Mouse (Mus musculus): ENCODE measurements around the gene Slc38a10. TPM values are rescaled to one million over a fixed set of nuclear protein-coding genes. Genes with fewer than 3 reads are reported as not detected.

Gene Slc38a10
- polyA plus RNA-seq, 1 experiment from 2014 or later = 78.8 TPM

DNA sequence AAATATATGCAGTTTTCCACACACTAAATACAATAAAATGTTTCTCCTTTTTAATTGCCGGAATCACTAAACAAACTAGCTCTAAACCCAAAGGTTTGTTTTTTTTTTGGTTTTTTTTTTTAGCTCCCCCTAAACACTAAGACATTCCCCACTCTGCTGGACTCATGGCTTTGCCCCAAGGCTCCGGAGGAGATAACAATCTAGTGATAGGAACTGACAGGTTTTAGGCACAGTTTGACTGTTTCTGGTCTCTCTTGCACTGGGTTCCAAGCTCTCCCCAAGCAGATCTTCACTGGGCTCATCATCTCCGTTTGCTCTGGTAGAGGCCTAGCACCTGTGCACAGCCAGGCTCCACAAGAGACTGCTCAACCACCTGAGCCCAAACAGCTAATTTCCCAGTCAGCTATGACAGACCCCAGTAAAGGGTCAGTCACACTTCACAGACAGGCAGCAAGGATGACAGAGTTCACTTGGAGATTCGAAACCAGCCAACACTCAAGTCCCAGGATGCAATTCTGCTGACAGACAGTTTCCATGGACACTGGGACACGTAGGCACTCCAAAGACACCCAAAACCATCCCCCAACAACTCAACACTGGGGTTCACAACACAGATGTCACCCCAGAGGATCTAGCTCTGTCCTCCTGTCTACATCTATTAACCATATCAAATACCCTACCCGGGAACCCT is 1.5 kb downstream of the Slc38a10 start:
- no peak for ATAC-seq (ENCODE audit: low read depth)
- peak overlapping the region; percentile 88 for H3K4me3 ChIP-seq (ENCODE audit: low read depth, low read length)
- peak overlapping the region; percentile 83; the same call in 1 of the 2 replicates for H3K27ac ChIP-seq (ENCODE audit: low read depth, low read length)
- H3K9me3 ChIP-seq (ENCODE audit: control insufficient read depth, low read length) = no peaks in the 10 kb centered on the region
- H3K36me3 ChIP-seq (ENCODE audit: control insufficient read depth, insufficient read depth, low read length) = 0 out of 2 replicates have a peak, but pooled peaks cover 3% of the 10 kb centered on the region
- H3K4me2 ChIP-seq (ENCODE audit: low read depth, low read length) = peak overlapping the region; percentile 80
- peaks cover 16% of the 10 kb centered on the region for H3K4me1 ChIP-seq (ENCODE audit: control insufficient read depth, insufficient read depth, low read length)
- no peaks in the 10 kb centered on the region for H3K27me3 ChIP-seq (ENCODE audit: control insufficient read depth, insufficient read depth, low read length)
- 42% methylated on average over 6 of the region's 6 CpGs for WGBS
- no peak overlapping the region; the same call in 1 of the 2 replicates for H3K9ac ChIP-seq (replicated peaks; ENCODE audit: low read depth, low read length)

DNA sequence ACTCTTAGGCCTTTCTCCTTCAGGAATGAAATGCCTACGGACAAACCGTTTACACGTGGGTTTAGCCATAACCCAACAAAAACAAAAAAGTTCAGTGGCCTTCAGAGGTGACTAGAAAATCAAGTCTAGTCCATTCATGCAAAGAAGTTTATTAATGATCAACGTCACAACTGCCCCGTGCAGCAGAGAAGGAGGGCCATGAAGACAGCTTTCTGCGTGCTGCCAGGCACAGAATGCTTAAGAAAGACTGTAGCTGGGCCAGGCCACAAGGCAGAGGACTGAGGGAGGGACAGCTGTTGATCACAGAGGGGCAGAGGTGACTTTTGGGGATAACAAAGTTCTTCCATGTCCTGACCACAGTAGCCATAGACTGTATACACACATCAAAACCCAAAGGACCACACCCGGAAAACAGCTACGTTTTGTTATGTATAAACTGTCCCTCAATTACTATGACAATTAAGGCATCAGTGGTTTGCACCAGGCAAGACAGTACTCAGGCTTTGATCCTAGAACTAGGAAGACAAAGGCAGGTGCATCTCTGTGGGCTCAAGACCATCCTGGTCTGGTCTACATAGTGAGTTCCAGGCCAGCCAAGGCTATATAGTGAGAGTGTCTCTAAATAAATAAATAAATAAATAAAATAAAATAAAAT is 2.8 kb downstream of the Slc38a10 start:
- no peak for ATAC-seq (ENCODE audit: low read depth)
- Histone ChIP-seq H3K4me2 (ENCODE audit: low read depth, low read length) (no peak overlapping the region), H3K36me3 (ENCODE audit: control insufficient read depth, insufficient read depth, low read length) (0 out of 2 replicates have a peak, but pooled peaks cover 3% of the 10 kb centered on the region)

DNA sequence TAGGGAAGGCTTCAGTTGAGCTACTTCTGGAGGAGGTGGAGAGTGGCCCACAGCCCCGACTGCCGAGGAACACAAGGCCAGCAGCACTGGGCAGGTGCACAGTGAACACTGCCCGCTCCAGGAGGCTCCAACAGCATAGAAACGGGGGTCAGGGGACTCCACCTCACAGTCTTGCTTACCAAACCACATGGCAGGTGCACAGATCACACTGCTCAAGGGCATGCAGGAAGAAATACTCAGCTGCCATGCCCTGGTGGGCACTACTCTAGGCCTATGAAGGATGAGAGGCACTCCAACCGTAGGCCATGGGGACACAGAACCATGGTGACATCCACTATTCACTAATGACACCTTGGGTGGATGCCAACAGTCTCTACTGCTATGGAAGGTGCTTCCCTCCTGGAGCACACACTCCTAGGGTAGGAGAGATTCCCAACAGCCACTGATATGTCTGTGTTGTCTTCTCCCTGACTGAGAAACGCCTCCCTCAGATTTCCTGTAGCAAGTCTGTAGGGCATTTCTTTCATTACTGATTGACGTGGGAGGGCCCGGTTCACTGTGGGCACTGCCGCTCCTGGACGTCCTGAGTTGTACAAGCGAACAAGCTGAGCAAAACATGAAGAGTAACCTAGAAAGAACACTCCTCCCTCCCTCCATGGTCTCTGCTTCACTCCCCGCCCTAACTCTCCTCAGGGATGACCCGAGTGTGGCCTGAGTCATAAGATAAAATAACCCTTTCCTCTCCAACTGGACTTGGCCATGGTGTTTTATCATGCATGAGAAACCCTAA is 7.2 kb downstream of the Slc38a10 start:
- H3K36me3 ChIP-seq (ENCODE audit: control insufficient read depth, insufficient read depth, low read length) = peaks cover 3% of the 10 kb centered on the region; the same call in 1 of the 2 replicates
- no peak overlapping the region for H3K4me3 ChIP-seq (ENCODE audit: low read depth, low read length)
- H3K9ac ChIP-seq (replicated peaks; ENCODE audit: low read depth, low read length) = no peak overlapping the region
- no peak overlapping the region for H3K27ac ChIP-seq (ENCODE audit: low read depth, low read length)
- no peak for ATAC-seq (ENCODE audit: low read depth)
- H3K27me3 ChIP-seq (ENCODE audit: control insufficient read depth, insufficient read depth, low read length) = no peaks in the 10 kb centered on the region
- no peak overlapping the region for H3K4me2 ChIP-seq (ENCODE audit: low read depth, low read length)
- H3K4me1 ChIP-seq (ENCODE audit: control insufficient read depth, insufficient read depth, low read length) = peaks cover under 1% of the 10 kb centered on the region; the same call in 1 of the 2 replicates
- WGBS = 78% methylated on average over 13 of the region's 13 CpGs
- H3K9me3 ChIP-seq (ENCODE audit: control insufficient read depth, low read length) = no peaks in the 10 kb centered on the region

More for the DNA sequence above, 2.8 kb downstream of the Slc38a10 start:
- no peak overlapping the region for H3K4me3 ChIP-seq (ENCODE audit: low read depth, low read length)
- 92% methylated on average over 8 of the region's 8 CpGs for WGBS
- no peaks in the 10 kb centered on the region for H3K27me3 ChIP-seq (ENCODE audit: control insufficient read depth, insufficient read depth, low read length)
- H3K27ac ChIP-seq (ENCODE audit: low read depth, low read length) = no peak overlapping the region
- peaks cover 16% of the 10 kb centered on the region for H3K4me1 ChIP-seq (ENCODE audit: control insufficient read depth, insufficient read depth, low read length)
- H3K9me3 ChIP-seq (ENCODE audit: control insufficient read depth, low read length) = no peaks in the 10 kb centered on the region
- no peak overlapping the region for H3K9ac ChIP-seq (replicated peaks; ENCODE audit: low read depth, low read length)

DNA sequence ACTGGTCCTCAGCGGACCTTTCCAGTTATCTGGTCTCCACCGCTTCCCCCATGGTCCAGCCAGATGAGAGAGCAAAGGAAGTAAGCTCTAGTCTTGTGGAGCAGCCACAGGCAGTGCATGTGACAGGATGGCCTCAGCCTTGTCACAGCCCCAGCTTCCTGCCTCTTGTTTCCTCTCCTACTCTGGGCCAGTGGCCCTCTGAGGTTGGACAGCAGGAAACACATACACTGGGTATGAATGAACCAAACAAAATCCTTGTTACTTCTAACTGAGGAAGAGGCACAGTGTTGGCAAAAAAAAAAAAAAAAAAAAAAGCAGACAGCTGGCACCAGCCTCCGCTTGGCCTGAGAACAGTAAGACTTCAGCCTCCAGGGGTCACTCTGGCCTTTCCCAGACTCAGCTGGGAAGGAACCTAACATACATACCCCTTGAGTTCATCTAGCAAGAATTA is 8.5 kb downstream of the Slc38a10 start:
- Histone ChIP-seq H3K9ac (replicated peaks; ENCODE audit: low read depth, low read length) (no peak overlapping the region), H3K4me3 (ENCODE audit: low read depth, low read length) (no peak overlapping the region), H3K4me1 (ENCODE audit: control insufficient read depth, insufficient read depth, low read length) (no peaks in the 10 kb centered on the region; the same call in 1 of the 2 replicates), H3K27me3 (ENCODE audit: control insufficient read depth, insufficient read depth, low read length) (no peaks in the 10 kb centered on the region), H3K9me3 (ENCODE audit: control insufficient read depth, low read length) (no peaks in the 10 kb centered on the region), H3K36me3 (ENCODE audit: control insufficient read depth, insufficient read depth, low read length) (peaks cover 3% of the 10 kb centered on the region; the same call in 1 of the 2 replicates), H3K4me2 (ENCODE audit: low read depth, low read length) (no peak overlapping the region), H3K27ac (ENCODE audit: low read depth, low read length) (no peak overlapping the region)
- WGBS = 83% methylated on average over 3 of the region's 3 CpGs
- ATAC-seq (ENCODE audit: low read depth) = no peak

DNA sequence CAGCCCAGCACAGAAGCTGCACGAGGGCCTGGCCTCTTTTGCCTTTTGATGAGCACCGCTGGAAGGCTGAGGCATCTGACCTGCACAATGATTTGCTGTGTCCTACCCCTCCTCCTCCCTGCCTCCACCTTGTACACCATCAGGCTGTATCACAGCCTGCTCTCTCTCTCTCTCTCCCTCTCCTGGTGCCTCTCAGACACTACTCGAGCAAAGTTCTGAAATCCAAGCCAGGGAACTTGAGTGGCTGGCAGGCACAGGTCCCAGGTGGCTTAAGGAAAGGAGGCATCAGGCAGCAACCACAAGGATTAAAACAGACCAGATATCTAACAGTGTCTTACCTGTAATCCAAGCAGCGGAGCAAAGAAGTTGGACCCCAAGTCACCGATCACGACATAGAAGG is 10.9 kb downstream of the Slc38a10 start:
- Histone ChIP-seq H3K4me2 (ENCODE audit: low read depth, low read length) (no peak overlapping the region), H3K4me3 (ENCODE audit: low read depth, low read length) (no peak overlapping the region), H3K9ac (replicated peaks; ENCODE audit: low read depth, low read length) (no peak overlapping the region), H3K27me3 (ENCODE audit: control insufficient read depth, insufficient read depth, low read length) (no peaks in the 10 kb centered on the region), H3K4me1 (ENCODE audit: control insufficient read depth, insufficient read depth, low read length) (peaks cover 3% of the 10 kb centered on the region; the same call in 1 of the 2 replicates), H3K36me3 (ENCODE audit: control insufficient read depth, insufficient read depth, low read length) (no peaks in the 10 kb centered on the region; the same call in 1 of the 2 replicates), H3K27ac (ENCODE audit: low read depth, low read length) (no peak overlapping the region), H3K9me3 (ENCODE audit: control insufficient read depth, low read length) (no peaks in the 10 kb centered on the region)
- WGBS = 72% methylated on average over 6 of the region's 6 CpGs
- no peak for ATAC-seq (ENCODE audit: low read depth)

DNA sequence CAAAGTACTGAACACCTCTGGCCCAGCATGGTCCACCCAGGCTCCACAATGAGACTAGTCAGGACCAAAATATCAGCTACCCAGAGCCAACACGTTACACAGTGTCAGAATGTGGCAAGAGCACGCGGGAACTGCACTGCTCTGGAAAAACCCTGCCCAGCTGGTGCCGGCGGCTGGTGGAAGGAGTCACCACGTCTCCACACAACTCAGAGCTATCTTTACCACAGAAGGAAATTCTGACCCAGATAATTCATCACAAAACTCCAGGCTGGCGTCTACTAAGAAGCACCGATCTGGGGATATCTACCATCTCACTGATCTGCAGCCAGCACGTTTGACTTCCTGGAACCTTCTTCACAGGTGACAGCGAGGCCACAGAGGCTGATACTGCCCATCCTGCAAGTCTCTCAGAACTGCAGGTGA is 11.8 kb downstream of the Slc38a10 start:
- Histone ChIP-seq H3K9ac (replicated peaks; ENCODE audit: low read depth, low read length) (no peak overlapping the region), H3K27me3 (ENCODE audit: control insufficient read depth, insufficient read depth, low read length) (no peaks in the 10 kb centered on the region), H3K27ac (ENCODE audit: low read depth, low read length) (no peak overlapping the region), H3K36me3 (ENCODE audit: control insufficient read depth, insufficient read depth, low read length) (no peaks in the 10 kb centered on the region; the same call in 1 of the 2 replicates), H3K4me2 (ENCODE audit: low read depth, low read length) (no peak overlapping the region), H3K9me3 (ENCODE audit: control insufficient read depth, low read length) (no peaks in the 10 kb centered on the region), H3K4me3 (ENCODE audit: low read depth, low read length) (no peak overlapping the region), H3K4me1 (ENCODE audit: control insufficient read depth, insufficient read depth, low read length) (peaks cover 3% of the 10 kb centered on the region; the same call in 1 of the 2 replicates)
- no peak for ATAC-seq (ENCODE audit: low read depth)
- 90% methylated on average over 10 of the region's 10 CpGs for WGBS

DNA sequence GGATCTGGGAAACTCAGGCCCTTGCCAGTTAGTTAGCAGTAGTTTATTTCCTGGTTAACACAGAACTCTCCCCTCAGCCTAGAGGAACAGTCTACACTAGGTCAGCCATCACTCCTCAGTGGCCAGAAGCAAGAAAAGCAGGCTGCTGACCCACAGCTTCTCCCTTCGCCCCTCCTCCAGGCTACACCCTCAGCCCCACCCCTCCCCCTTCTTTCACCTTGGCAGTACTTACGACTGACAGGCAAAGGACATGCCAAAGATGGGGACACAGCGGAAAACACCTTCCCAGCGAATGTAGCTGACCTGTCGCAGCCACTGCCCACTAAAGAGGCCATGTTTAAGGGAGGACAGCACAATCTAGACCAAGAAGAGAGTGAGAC is 13.5 kb downstream of the Slc38a10 start:
- WGBS = 49% methylated on average over 5 of the region's 5 CpGs
- H3K36me3 ChIP-seq (ENCODE audit: control insufficient read depth, insufficient read depth, low read length) = peaks cover 6% of the 10 kb centered on the region; the same call in 1 of the 2 replicates
- H3K9me3 ChIP-seq (ENCODE audit: control insufficient read depth, low read length) = no peaks in the 10 kb centered on the region
- H3K27ac ChIP-seq (ENCODE audit: low read depth, low read length) = no peak overlapping the region
- no peak overlapping the region for H3K4me2 ChIP-seq (ENCODE audit: low read depth, low read length)
- no peaks in the 10 kb centered on the region for H3K27me3 ChIP-seq (ENCODE audit: control insufficient read depth, insufficient read depth, low read length)
- no peak overlapping the region for H3K9ac ChIP-seq (replicated peaks; ENCODE audit: low read depth, low read length)
- peaks cover 3% of the 10 kb centered on the region; the same call in 1 of the 2 replicates for H3K4me1 ChIP-seq (ENCODE audit: control insufficient read depth, insufficient read depth, low read length)
- no peak for ATAC-seq (ENCODE audit: low read depth)
- H3K4me3 ChIP-seq (ENCODE audit: low read depth, low read length) = no peak overlapping the region

DNA sequence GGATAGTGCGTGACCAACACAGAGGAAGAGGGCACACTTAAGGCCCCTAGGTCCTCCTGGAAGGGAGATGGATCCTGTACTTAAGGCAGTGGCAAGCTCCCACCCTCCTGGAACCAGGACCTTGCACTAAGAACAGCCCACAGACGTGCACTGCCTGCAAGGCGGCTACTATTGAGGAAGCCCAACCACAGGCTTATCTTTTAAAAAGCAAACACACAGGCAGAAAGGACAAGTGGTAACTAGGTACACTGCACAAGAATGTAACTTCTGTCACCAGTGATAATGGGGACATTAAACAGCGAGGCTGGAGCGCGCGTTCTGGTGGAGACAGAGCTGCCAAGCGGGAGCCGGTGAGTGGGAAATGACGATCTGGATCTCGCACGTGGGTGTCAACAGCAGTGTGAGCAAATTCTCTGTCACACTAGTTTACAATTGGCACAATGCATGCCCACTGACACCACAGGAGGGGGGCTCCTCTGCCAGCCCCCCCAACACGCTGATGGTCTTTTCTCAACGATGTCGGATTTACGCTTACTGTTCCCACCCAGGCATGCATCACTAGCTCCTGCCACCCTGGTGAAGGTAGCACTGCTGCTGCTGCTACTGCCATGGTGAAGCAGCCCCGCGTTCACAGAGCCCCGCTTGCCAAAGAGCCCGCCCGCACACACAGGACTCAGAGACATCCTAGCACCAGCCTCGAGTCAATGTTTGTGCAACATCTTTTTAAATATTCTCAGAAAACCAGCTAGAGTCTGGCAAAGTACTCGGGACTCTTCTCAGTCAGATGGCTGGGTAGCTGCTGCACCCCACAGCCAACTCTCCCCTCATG is 14.1 kb downstream of the Slc38a10 start:
- 50% methylated on average over 23 of the region's 23 CpGs for WGBS

More for the DNA sequence above, 14.1 kb downstream of the Slc38a10 start:
- no peak overlapping the region for H3K9ac ChIP-seq (replicated peaks; ENCODE audit: low read depth, low read length)
- no peak overlapping the region for H3K4me2 ChIP-seq (ENCODE audit: low read depth, low read length)
- H3K4me1 ChIP-seq (ENCODE audit: control insufficient read depth, insufficient read depth, low read length) = peaks cover 3% of the 10 kb centered on the region; the same call in 1 of the 2 replicates
- no peaks in the 10 kb centered on the region for H3K27me3 ChIP-seq (ENCODE audit: control insufficient read depth, insufficient read depth, low read length)
- H3K27ac ChIP-seq (ENCODE audit: low read depth, low read length) = no peak overlapping the region
- no peak for ATAC-seq (ENCODE audit: low read depth)
- H3K36me3 ChIP-seq (ENCODE audit: control insufficient read depth, insufficient read depth, low read length) = peaks cover 6% of the 10 kb centered on the region; the same call in 1 of the 2 replicates
- H3K9me3 ChIP-seq (ENCODE audit: control insufficient read depth, low read length) = no peaks in the 10 kb centered on the region
- H3K4me3 ChIP-seq (ENCODE audit: low read depth, low read length) = no peak overlapping the region

Measured in neural tube, embryonic 14.5 days (tissue).